Mouse (Mus musculus) cortical plate, adult 2 months (tissue): ENCODE measurements around the gene Mapk8. TPM values are rescaled to one million over a fixed set of nuclear protein-coding genes. Genes with fewer than 3 reads are reported as not detected.
"Not testable (repeated sequence)": the region's sequence is repeated elsewhere in the genome, so short reads cannot be mapped to it uniquely, and the experiment has no call there.

Experiments used
- H3K27ac ChIP-seq: fragments of 200-500 bp; 2 replicates; pipeline ENCODE4 v1.5.1; 2012; ENCODE audit warnings: low read length, control low read depth, inconsistent platforms; ENCODE audit not compliant: insufficient read depth
- H3K4me1 ChIP-seq: fragments of 200-500 bp; 2 replicates; pipeline ENCODE4 v1.6.1; 2011; ENCODE audit warnings: low read length; ENCODE audit not compliant: control insufficient read depth, insufficient read depth
- H3K4me3 ChIP-seq: fragments of 200-500 bp; 2 replicates; pipeline ENCODE4 v1.5.1; 2011; ENCODE audit warnings: mild to moderate bottlenecking, low read length, control low read depth; ENCODE audit not compliant: insufficient read depth
- CTCF ChIP-seq: fragments of 200-500 bp; IDR thresholded peaks from 2 replicates; pipeline ENCODE4 v1.5.1; 2011; ENCODE audit warnings: mild to moderate bottlenecking, control low read depth, low read length; ENCODE audit not compliant: insufficient read depth; ENCODE audit errors: extremely low read depth
- POLR2A ChIP-seq: fragments of 200-500 bp; IDR thresholded peaks from 2 replicates; pipeline ENCODE4 v1.6.1; 2011; ENCODE audit warnings: mild to moderate bottlenecking, low read length, control low read depth; ENCODE audit not compliant: insufficient read depth; ENCODE audit errors: extremely low read depth
- polyA plus RNA-seq: library from polyadenylated mRNA; depleted of rRNA; stranded (reverse); fragments of >200 nt; gene quantifications from 2 replicates; pipeline ENCODE4 v1.2.3, GENCODE M21; 2012

The Mapk8 gene
- polyA plus RNA-seq, 1 experiment = 63.3 TPM

GRCm38 (mm10) chr14:33450331-33450730 is 3.4 kb upstream of the Mapk8 start:
- TF ChIP-seq POLR2A (no peak), CTCF (no peak)
- Histone ChIP-seq H3K4me1 (no peaks in the 10 kb centered on the region), H3K27ac (no peak overlapping the region), H3K4me3 (no peak overlapping the region)

- no peak overlapping the region for H3K27ac ChIP-seq
- peaks cover 2% of the 10 kb centered on the region; the same call in 1 of the 2 replicates for H3K4me1 ChIP-seq
- TF ChIP-seq CTCF (no peak), POLR2A (no peak)
- no peak overlapping the region for H3K4me3 ChIP-seq
These were observed 2.4 kb upstream of the Mapk8 start for GRCm38 (mm10) chr14:33449296-33449840.

GRCm38 (mm10) chr14:33448276-33448675 is 1.3 kb upstream of the Mapk8 start:
- no peak for TF ChIP-seq CTCF
- no peak for TF ChIP-seq POLR2A
- Histone ChIP-seq H3K27ac (no peak overlapping the region), H3K4me1 (peaks cover 5% of the 10 kb centered on the region; the same call in 1 of the 2 replicates), H3K4me3 (no peak overlapping the region)

GRCm38 (mm10) chr14:33446561-33447023 is 366 bp downstream of the Mapk8 start:
- Histone ChIP-seq H3K4me1 (peaks cover 6% of the 10 kb centered on the region; the same call in 1 of the 2 replicates), H3K27ac (peak overlapping the region; percentile 80), H3K4me3 (peak overlapping the region; percentile 97)
- TF ChIP-seq POLR2A = no peak
- TF ChIP-seq CTCF = no peak

- peaks cover 7% of the 10 kb centered on the region; the same call in 1 of the 2 replicates for H3K4me1 ChIP-seq
- H3K4me3 ChIP-seq = peak overlapping the region; percentile 97
- H3K27ac ChIP-seq = peak overlapping the region; percentile 80; the same call in 1 of the 2 replicates
- no peak for TF ChIP-seq POLR2A
These were observed 996 bp downstream of the Mapk8 start for GRCm38 (mm10) chr14:33445962-33446361.

GRCm38 (mm10) chr14:33443780-33444179 is 3.2 kb downstream of the Mapk8 start:
- no peak for TF ChIP-seq CTCF
- no peak for TF ChIP-seq POLR2A
- peaks cover 7% of the 10 kb centered on the region; the same call in 1 of the 2 replicates for H3K4me1 ChIP-seq
- no peak overlapping the region for H3K27ac ChIP-seq
- no peak overlapping the region for H3K4me3 ChIP-seq

- not testable (repeated sequence) for H3K4me1 ChIP-seq, H3K27ac ChIP-seq, H3K4me3 ChIP-seq
These were observed 14.5 kb downstream of the Mapk8 start for GRCm38 (mm10) chr14:33432485-33432884.

- Histone ChIP-seq H3K4me1 (peaks cover 1% of the 10 kb centered on the region; the same call in 1 of the 2 replicates), H3K4me3 (no peak overlapping the region), H3K27ac (no peak overlapping the region)
- TF ChIP-seq CTCF (no peak), POLR2A (no peak)
These were observed 22.8 kb downstream of the Mapk8 start for GRCm38 (mm10) chr14:33424124-33424523.

- TF ChIP-seq CTCF = no peak
- no peak for TF ChIP-seq POLR2A
- peaks cover 1% of the 10 kb centered on the region; the same call in 1 of the 2 replicates for H3K4me1 ChIP-seq
- no peak overlapping the region for H3K27ac ChIP-seq
- no peak overlapping the region for H3K4me3 ChIP-seq
These were observed 24.0 kb downstream of the Mapk8 start for GRCm38 (mm10) chr14:33423003-33423402.

- Histone ChIP-seq H3K4me3 (no peak overlapping the region), H3K27ac (no peak overlapping the region), H3K4me1 (peaks cover 7% of the 10 kb centered on the region; the same call in 1 of the 2 replicates)
- TF ChIP-seq CTCF (no peak), POLR2A (no peak)
These were observed 28.5 kb downstream of the Mapk8 start for GRCm38 (mm10) chr14:33418311-33418909.
